Mouse (Mus musculus): ENCODE measurements around the gene Naaladl2. TPM values are rescaled to one million over a fixed set of nuclear protein-coding genes. Genes with fewer than 3 reads are reported as not detected.

The Naaladl2 gene
- total RNA-seq, 2 experiments from 2014 or later = 0.55 to 0.93 TPM

- intact Hi-C loops (cut with DNase I) = no loop called here
- DNase-seq = no peak
Measured at GRCm38 (mm10) chr3:24001741-24002140, 1142.3 kb downstream of the Naaladl2 start.

- DNase-seq = no peak
- intact Hi-C loops (cut with DNase I) = no loop called here
Measured at GRCm38 (mm10) chr3:23973727-23974126, 1170.3 kb downstream of the Naaladl2 start.

GRCm38 (mm10) chr3:23972747-23973667, 1171.1 kb downstream of the Naaladl2 start:
- no peak for DNase-seq
- intact Hi-C loops (cut with DNase I) = no loop called here

- DNase-seq = no peak
- intact Hi-C loops (cut with DNase I) = no loop called here
Measured at GRCm38 (mm10) chr3:23962961-23963621, 1181.0 kb downstream of the Naaladl2 start.

GRCm38 (mm10) chr3:23946182-23946581, 1197.9 kb downstream of the Naaladl2 start:
- intact Hi-C loops (cut with DNase I) = no loop called here
- no peak for DNase-seq

- peak in 1 of 2 experiments; percentile 1 for DNase-seq
Measured at GRCm38 (mm10) chr3:23937299-23937698, 1206.8 kb downstream of the Naaladl2 start.

GRCm38 (mm10) chr3:23928097-23928496, 1216.0 kb downstream of the Naaladl2 start:
- no peak for DNase-seq
- intact Hi-C loops (cut with DNase I) = no loop called here

More at GRCm38 (mm10) chr3:23937299-23937698, 1206.8 kb downstream of the Naaladl2 start:
- intact Hi-C loops (cut with DNase I) = no loop called here

- DNase-seq = no peak
- intact Hi-C loops (cut with DNase I) = no loop called here
Measured at GRCm38 (mm10) chr3:23907682-23908081, 1236.4 kb downstream of the Naaladl2 start.

GRCm38 (mm10) chr3:23865688-23866087, 1278.4 kb downstream of the Naaladl2 start:
- intact Hi-C loops (cut with DNase I) = no loop called here
- DNase-seq = no peak

- intact Hi-C loops (cut with DNase I) = no loop called here
- DNase-seq = no peak
Measured at GRCm38 (mm10) chr3:23857275-23857674, 1286.8 kb downstream of the Naaladl2 start.

GRCm38 (mm10) chr3:23817585-23817984, 1326.5 kb downstream of the Naaladl2 start:
- DNase-seq = peak; percentile 6 to 11
- intact Hi-C loops (cut with DNase I) = no loop called here

GRCm38 (mm10) chr3:23758746-23759145, 1385.3 kb downstream of the Naaladl2 start:
- DNase-seq = peak in 1 of 2 experiments; percentile 2
- intact Hi-C loops (cut with DNase I) = no loop called here
